In the genomic region with DNA sequence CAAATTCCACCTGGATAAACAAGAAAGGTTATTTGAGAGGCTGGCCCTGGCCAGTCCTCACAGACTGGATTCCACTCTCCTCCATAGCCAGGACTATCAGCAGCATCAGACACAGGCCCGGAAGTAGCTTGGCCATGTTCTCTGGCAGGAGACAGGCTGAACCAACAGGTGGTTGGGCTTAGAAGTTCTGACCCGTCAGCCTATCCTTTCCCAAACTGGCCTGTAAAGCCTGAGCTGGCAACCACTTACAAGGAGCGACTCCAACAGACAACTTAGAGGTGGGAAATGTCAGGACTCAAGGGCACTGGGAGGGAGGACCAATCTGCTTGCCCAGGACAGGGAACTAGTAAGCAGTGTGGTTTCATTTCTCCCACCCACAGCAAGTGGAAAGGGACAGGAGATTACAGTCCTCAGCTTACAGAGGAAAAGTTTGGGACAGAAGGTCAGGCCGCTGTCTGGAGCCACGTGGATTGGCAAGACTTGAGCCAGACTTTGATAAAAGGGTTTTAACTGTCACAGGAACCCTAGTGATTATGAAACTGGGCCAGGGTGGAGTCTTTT, we compare ENCODE assay signal across 17 mouse cellular contexts. TPM values are rescaled to one million over a fixed set of nuclear protein-coding genes. Genes with fewer than 3 reads are reported as not detected.
DNase-seq lines count a peak whose midpoint lies in the region; ATAC-seq and TF ChIP-seq lines count a peak whose summit lies in the region.
"Had no signal": no experiment of that assay in that cellular context is flagged by ENCODE, and none has a peak within 500 bp of the region (broad histone marks: within the 10 kb centered on the region; RNA-seq: fewer than 3 reads in every experiment).

No protein-coding gene starts in this region.

- peaks cover 16% of the 10 kb centered on the region; the same call in 1 of the 2 replicates for H3K4me1 ChIP-seq in kidney, embryonic 14.5 days (ENCODE audit: control insufficient read depth, insufficient read depth, low read length)
- peaks cover 18% of the 10 kb centered on the region for H3K4me1 ChIP-seq in heart, postnatal 0 days (ENCODE audit: control insufficient read depth, insufficient read depth)
- peaks cover 4% of the 10 kb centered on the region; the same call in 1 of the 2 replicates for H3K4me1 ChIP-seq in forebrain, embryonic 11.5 days (replicated peaks; ENCODE audit: control insufficient read depth, insufficient read depth, low read length)

- H3K36me3 ChIP-seq in kidney, embryonic 14.5 days (ENCODE audit: control insufficient read depth, insufficient read depth, low read length): no peaks in the 10 kb centered on the region
- no peaks in the 10 kb centered on the region for H3K36me3 ChIP-seq in heart, postnatal 0 days (replicated peaks; ENCODE audit: control insufficient read depth, insufficient read depth, low read length)
- no peaks in the 10 kb centered on the region for H3K36me3 ChIP-seq in forebrain, embryonic 11.5 days (ENCODE audit: control insufficient read depth, insufficient read depth, low read length)
- H3K36me3 ChIP-seq: midbrain, embryonic 13.5 days had no signal

- no peak overlapping the region for H3K4me3 ChIP-seq in kidney, embryonic 14.5 days (ENCODE audit: low read length)
- no peak overlapping the region for H3K4me3 ChIP-seq in heart, postnatal 0 days (ENCODE audit: low read depth, low read length)
- no peak overlapping the region for H3K4me3 ChIP-seq in forebrain, embryonic 11.5 days (ENCODE audit: low read depth, low read length)
- H3K4me3 ChIP-seq: hindbrain, embryonic 10.5 days; midbrain, embryonic 13.5 days had no signal

- DNase-seq in adrenal gland, adult (ENCODE audit: inconsistent age in 2 of 2, low spot score in 1 of 2): peak; percentile 76 to 94
- no peak for DNase-seq in adrenal gland, postnatal 25 days
- no peak for DNase-seq in kidney, adult 8-10 months
- peak; percentile 58 for DNase-seq in fibroblast of lung, adult 2 months (ENCODE audit: low read depth)
- peak; percentile 38 for DNase-seq in heart, postnatal 0 days (ENCODE audit: low spot score)
- DNase-seq in forebrain, embryonic 11.5 days (ENCODE audit: low spot score): no peak
- no peak for DNase-seq in right cerebral cortex, postnatal 10 days (ENCODE audit: low spot score in 2 of 2)
- DNase-seq: cerebellum, adult 18-20 months; layer of hippocampus, adult 9-11 months; spleen, adult 18-20 months; thymus, adult 18-20 months had no signal

- H3K27ac ChIP-seq in kidney, embryonic 14.5 days (ENCODE audit: low read depth, low read length): peak overlapping the region; percentile 55; the same call in 1 of the 2 replicates
- peak overlapping the region; percentile 40; the same call in 1 of the 2 replicates for H3K27ac ChIP-seq in heart, postnatal 0 days (ENCODE audit: low read depth)
- H3K27ac ChIP-seq in forebrain, embryonic 11.5 days (ENCODE audit: low read depth, low read length): no peak overlapping the region
- H3K27ac ChIP-seq: hindbrain, embryonic 10.5 days; liver, embryonic 14.5 days; midbrain, embryonic 13.5 days had no signal

- 26% methylated on average over 5 of the region's 5 CpGs for WGBS in kidney, embryonic 14.5 days
- 15% methylated on average over 5 of the region's 5 CpGs for WGBS in heart, postnatal 0 days
- 72% methylated on average over 5 of the region's 5 CpGs for WGBS in forebrain, embryonic 11.5 days

- ATAC-seq in kidney, embryonic 14.5 days (ENCODE audit: low FRiP score, low TSS enrichment): peak; percentile 68
- ATAC-seq in heart, postnatal 0 days (ENCODE audit: insufficient read depth, low read depth): peak; percentile 58
- ATAC-seq in forebrain, embryonic 11.5 days (replicated peaks; ENCODE audit: low FRiP score): no peak
- ATAC-seq: intestine, embryonic 16.5 days; midbrain, embryonic 13.5 days had no signal

- TF ChIP-seq EP300 in heart, postnatal 0 days (IDR thresholded peaks at IDR 0.05; ENCODE audit: low read depth): no peak

- TF ChIP-seq CTCF in heart, postnatal 0 days (IDR thresholded peaks at IDR 0.05; ENCODE audit: low read depth): no peak

- no peak overlapping the region for H3K4me2 ChIP-seq in kidney, embryonic 14.5 days (replicated peaks; ENCODE audit: low read depth, low read length)
- H3K4me2 ChIP-seq in heart, postnatal 0 days (ENCODE audit: low read depth, low read length): no peak overlapping the region
- no peak overlapping the region for H3K4me2 ChIP-seq in forebrain, embryonic 11.5 days (ENCODE audit: low read depth, low read length, severe bottlenecking)
- H3K4me2 ChIP-seq: midbrain, embryonic 13.5 days had no signal

- no peaks in the 10 kb centered on the region for H3K9me3 ChIP-seq in kidney, embryonic 14.5 days (ENCODE audit: control insufficient read depth, low read length)
- H3K9me3 ChIP-seq in heart, postnatal 0 days (replicated peaks; ENCODE audit: control insufficient read depth, low read length): no peaks in the 10 kb centered on the region
- no peaks in the 10 kb centered on the region for H3K9me3 ChIP-seq in forebrain, embryonic 11.5 days (ENCODE audit: control insufficient read depth, low read length)
- H3K9me3 ChIP-seq: hindbrain, embryonic 10.5 days; midbrain, embryonic 13.5 days had no signal

- H3K9ac ChIP-seq in kidney, embryonic 14.5 days (ENCODE audit: low read depth, low read length): no peak overlapping the region
- no peak overlapping the region for H3K9ac ChIP-seq in heart, postnatal 0 days (replicated peaks; ENCODE audit: low read depth, low read length)
- no peak overlapping the region for H3K9ac ChIP-seq in forebrain, embryonic 11.5 days (ENCODE audit: low read length)
- H3K9ac ChIP-seq: liver, embryonic 14.5 days; midbrain, embryonic 13.5 days had no signal

- H3K27me3 ChIP-seq in kidney, embryonic 14.5 days (ENCODE audit: control insufficient read depth, insufficient read depth, low read length): no peaks in the 10 kb centered on the region
- peaks cover 18% of the 10 kb centered on the region; the same call in 1 of the 2 replicates for H3K27me3 ChIP-seq in heart, postnatal 0 days (ENCODE audit: control insufficient read depth, insufficient read depth, low read length)
- no peaks in the 10 kb centered on the region for H3K27me3 ChIP-seq in forebrain, embryonic 11.5 days (ENCODE audit: control insufficient read depth, insufficient read depth, low read length)

RNA-seq across cellular contexts. Expression of a gene that starts 1.6 kb away (rescaled TPM):
- total RNA-seq in adrenal gland, postnatal 25 days (2021): 153 and 178 TPM in 2 replicates
- 139 and 156 TPM in 2 replicates for polyA plus RNA-seq in kidney, embryonic 14.5 days (2014; fragmentation: Nextera tagmentation; extraction: Ambion mirVana)
- total RNA-seq in heart, postnatal 0 days (2014; rRNA removed; ENCODE audit: low replicate concordance): 18.1 and 23.7 TPM in 2 replicates
- polyA plus RNA-seq in heart, postnatal 0 days (2015; fragmentation: Nextera tagmentation; extraction: Ambion mirVana): 26.6 and 29.4 TPM in 2 replicates
- polyA plus RNA-seq in forebrain, embryonic 11.5 days (2014; fragmentation: Nextera tagmentation; extraction: Ambion mirVana): 122 and 124 TPM in 2 replicates

RNA-seq across cellular contexts. Expression of a gene that starts 31.0 kb away (rescaled TPM):
- 2.9 and 3.4 TPM in 2 replicates for total RNA-seq in adrenal gland, postnatal 25 days (2021)
- polyA plus RNA-seq in kidney, embryonic 14.5 days (2014; fragmentation: Nextera tagmentation; extraction: Ambion mirVana): 137 and 153 TPM in 2 replicates
- total RNA-seq in heart, postnatal 0 days (2014; rRNA removed; ENCODE audit: low replicate concordance): not detected in 2 replicates
- polyA plus RNA-seq in heart, postnatal 0 days (2015; fragmentation: Nextera tagmentation; extraction: Ambion mirVana): 0.70 and 0.71 TPM in 2 replicates
- 1.5 and 3.4 TPM in 2 replicates for polyA plus RNA-seq in forebrain, embryonic 11.5 days (2014; fragmentation: Nextera tagmentation; extraction: Ambion mirVana)

RNA-seq across cellular contexts. Expression of a gene that starts 49.5 kb away (rescaled TPM):
- total RNA-seq in adrenal gland, postnatal 25 days (2021): 0.12 TPM in 1 of 2 replicates, not detected in the other
- 0.06 and 0.08 TPM in 2 replicates for polyA plus RNA-seq in kidney, embryonic 14.5 days (2014; fragmentation: Nextera tagmentation; extraction: Ambion mirVana)
- 0.15 TPM in 1 of 2 replicates, not detected in the other for total RNA-seq in heart, postnatal 0 days (2014; rRNA removed; ENCODE audit: low replicate concordance)
- polyA plus RNA-seq in heart, postnatal 0 days (2015; fragmentation: Nextera tagmentation; extraction: Ambion mirVana): 0.16 and 0.23 TPM in 2 replicates
- polyA plus RNA-seq in forebrain, embryonic 11.5 days (2014; fragmentation: Nextera tagmentation; extraction: Ambion mirVana): 0.08 and 0.11 TPM in 2 replicates
- total RNA-seq: left cerebral cortex, postnatal 25 days had no signal
- polyA plus RNA-seq: liver, embryonic 14.5 days; midbrain, embryonic 13.5 days had no signal

RNA-seq across cellular contexts. Expression of a gene that starts 58.0 kb away (rescaled TPM):
- total RNA-seq in adrenal gland, postnatal 25 days (2021): 0.62 and 1.5 TPM in 2 replicates
- polyA plus RNA-seq in kidney, embryonic 14.5 days (2014; fragmentation: Nextera tagmentation; extraction: Ambion mirVana): 0.14 and 0.23 TPM in 2 replicates
- total RNA-seq in heart, postnatal 0 days (2014; rRNA removed; ENCODE audit: low replicate concordance): 0.84 TPM in 1 of 2 replicates, not detected in the other
- 0.04 and 0.07 TPM in 2 replicates for polyA plus RNA-seq in heart, postnatal 0 days (2015; fragmentation: Nextera tagmentation; extraction: Ambion mirVana)
- 3.4 and 5.4 TPM in 2 replicates for polyA plus RNA-seq in forebrain, embryonic 11.5 days (2014; fragmentation: Nextera tagmentation; extraction: Ambion mirVana)
- polyA plus RNA-seq: liver, embryonic 14.5 days had no signal

Comparison
In these comparisons a context has a peak if more than half of its experiments do, and no peak if none do; other contexts are left out.
1. DNase-seq: peak in adrenal gland, adult (2 of 2), fibroblast of lung, adult 2 months (single experiment) and heart, postnatal 0 days (single experiment); none in adrenal gland, postnatal 25 days (single experiment), kidney, adult 8-10 months (0 of 2), forebrain, embryonic 11.5 days (single experiment) and right cerebral cortex, postnatal 10 days (0 of 2).
2. RNA of a gene that starts 31.0 kb away (polyA plus RNA-seq): 137 to 153 TPM in kidney, embryonic 14.5 days; 1.5 to 3.4 TPM in forebrain, embryonic 11.5 days and 0.70 to 0.71 TPM in heart, postnatal 0 days; every median in the first group is over 10 times any median in the second.